Mouse (Mus musculus): ENCODE measurements at regions not wholly inside any gene's neighbourhood (a gene's known extent, or its start where the extent isn't known, plus 50 kb on each side); places are given as distances from the start of the nearest gene placed in this dataset.

- Histone ChIP-seq H3K27me3 (ENCODE audit: control insufficient read depth in 1 of 2, insufficient read depth in 2 of 2, low read length in 2 of 2) (peaks cover 0 to 4% of the 10 kb centered on the region in 2 experiments; a peak in 2 of 4 replicates), H3K4me3 (ENCODE audit: control insufficient read depth in 1 of 2, insufficient read depth in 1 of 2, low read depth in 2 of 2, low read length in 2 of 2) (no peak overlapping the region), H3K9me3 (replicated peaks; ENCODE audit: insufficient read depth, low read length) (no peaks in the 10 kb centered on the region), H3K27ac (ENCODE audit: control insufficient read depth, low read depth, low read length) (no peak overlapping the region), H3K79me2 (ENCODE audit: control insufficient read depth, insufficient read depth, low read length, poor library complexity) (no peaks in the 10 kb centered on the region), H3K36me3 (ENCODE audit: control insufficient read depth in 1 of 2, insufficient read depth in 2 of 2, low read length in 2 of 2) (no peaks in the 10 kb centered on the region), H3K9ac (ENCODE audit: control insufficient read depth, low read depth, low read length, poor library complexity, severe bottlenecking) (no peak overlapping the region), H3K4me1 (ENCODE audit: control insufficient read depth in 1 of 2, insufficient read depth in 2 of 2, low read length in 2 of 2) (no peaks in the 10 kb centered on the region)
- no peak for TF ChIP-seq ZMIZ1 (IDR thresholded peaks at IDR 0.05; ENCODE audit: low read depth, low read length)
- TF ChIP-seq CTCF (IDR thresholded peaks at IDR 0.05 in 2 of 3, conservative IDR thresholded peaks at IDR 0.05 in 1 of 3; ENCODE audit: control insufficient read depth in 1 of 3, insufficient read depth in 1 of 3, low read depth in 2 of 3, low read length in 3 of 3, poor library complexity in 1 of 3, severe bottlenecking in 1 of 3): no peak
- TF ChIP-seq EP300 (IDR thresholded peaks at IDR 0.05; ENCODE audit: low read depth in 1 of 2, low read length in 2 of 2): no peak
- no peak for TF ChIP-seq ELF1 (IDR thresholded peaks at IDR 0.05; ENCODE audit: low read depth, low read length)
- no peak for TF ChIP-seq ZKSCAN1 (IDR thresholded peaks at IDR 0.05; ENCODE audit: low read depth, low read length)
- no peak for TF ChIP-seq SIN3A (IDR thresholded peaks at IDR 0.05; ENCODE audit: low read length)
- no peak for TF ChIP-seq HCFC1 (IDR thresholded peaks at IDR 0.05; ENCODE audit: low read depth, low read length)
- TF ChIP-seq TBP (IDR thresholded peaks at IDR 0.05; ENCODE audit: low read depth, low read length): no peak
- no peak for TF ChIP-seq MAFK (IDR thresholded peaks at IDR 0.05; ENCODE audit: borderline replicate concordance, low read depth, low read length)
- TF ChIP-seq GATA1 (IDR thresholded peaks at IDR 0.05; ENCODE audit: low read depth, low read length): no peak
- no peak for TF ChIP-seq TAL1 (IDR thresholded peaks at IDR 0.05; ENCODE audit: low read length)
- no peak for TF ChIP-seq ZC3H11A (IDR thresholded peaks at IDR 0.05; ENCODE audit: low read depth, low read length)
- TF ChIP-seq RCOR1 (IDR thresholded peaks at IDR 0.05; ENCODE audit: low read depth, low read length): no peak
- TF ChIP-seq UBTF (IDR thresholded peaks at IDR 0.05; ENCODE audit: borderline replicate concordance, insufficient read depth, low read depth, low read length): no peak
- no peak for TF ChIP-seq KAT2A (conservative IDR thresholded peaks at IDR 0.05; ENCODE audit: low read depth, low read length)
- no peak for TF ChIP-seq NRF1 (IDR thresholded peaks at IDR 0.05; ENCODE audit: insufficient read depth, low read depth, low read length, poor library complexity, severe bottlenecking)
- TF ChIP-seq E2F4 (IDR thresholded peaks at IDR 0.05; ENCODE audit: borderline replicate concordance, low read depth, low read length): no peak
- TF ChIP-seq TCF12 (IDR thresholded peaks at IDR 0.05; ENCODE audit: low read depth, low read length): no peak
- no peak for DNase-seq (ENCODE audit: low read depth, low spot score)
Measured at GRCm38 (mm10) chr16:44656181-44656580, 67.9 kb upstream of the Nepro start.

DNA sequence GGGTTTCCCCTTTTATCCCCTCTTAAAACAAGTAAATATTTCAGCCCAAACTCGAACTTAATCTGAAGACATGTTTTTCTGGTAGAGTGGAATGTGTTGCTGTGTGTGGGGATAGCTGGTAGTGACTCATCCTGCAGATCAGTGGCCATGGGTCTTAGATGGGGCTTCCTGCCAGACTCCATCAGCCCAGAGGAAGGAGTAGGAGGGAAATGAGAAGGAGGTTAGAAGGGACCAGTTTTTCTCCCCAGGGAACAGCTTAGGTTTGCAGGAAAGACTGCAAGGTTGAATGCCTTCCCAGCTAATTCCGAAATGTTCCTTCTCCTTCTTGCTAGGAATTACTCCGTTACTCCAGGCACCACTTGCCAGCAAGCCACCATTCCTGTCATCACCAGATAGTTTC is 68.8 kb upstream of the Nepro start:
- DNase-seq (ENCODE audit: low read depth, low spot score): no peak
- H3K36me3 ChIP-seq (ENCODE audit: control insufficient read depth in 1 of 2, insufficient read depth in 2 of 2, low read length in 2 of 2): no peaks in the 10 kb centered on the region
- H3K79me2 ChIP-seq (ENCODE audit: control insufficient read depth, insufficient read depth, low read length, poor library complexity): no peaks in the 10 kb centered on the region
- no peak for TF ChIP-seq MAZ (IDR thresholded peaks at IDR 0.05; ENCODE audit: low read depth, low read length)
- peak; percentile 9; the same call in 1 of the 2 replicates for TF ChIP-seq TAL1 (IDR thresholded peaks at IDR 0.05; ENCODE audit: low read length)
- no peak overlapping the region for H3K27ac ChIP-seq (ENCODE audit: control insufficient read depth, low read depth, low read length)
- H3K4me1 ChIP-seq (ENCODE audit: control insufficient read depth in 1 of 2, insufficient read depth in 2 of 2, low read length in 2 of 2): no peaks in the 10 kb centered on the region
- H3K9ac ChIP-seq (ENCODE audit: control insufficient read depth, low read depth, low read length, poor library complexity, severe bottlenecking): no peak overlapping the region
- no peaks in the 10 kb centered on the region for H3K9me3 ChIP-seq (replicated peaks; ENCODE audit: insufficient read depth, low read length)
- peaks cover 0 to 4% of the 10 kb centered on the region in 2 experiments; a peak in 2 of 4 replicates for H3K27me3 ChIP-seq (ENCODE audit: control insufficient read depth in 1 of 2, insufficient read depth in 2 of 2, low read length in 2 of 2)
- no peak overlapping the region for H3K4me3 ChIP-seq (ENCODE audit: control insufficient read depth in 1 of 2, insufficient read depth in 1 of 2, low read depth in 2 of 2, low read length in 2 of 2)

All from MEL (cell line).